Mouse (Mus musculus): ENCODE results near the gene Pde4d. TPM values are rescaled to one million over a fixed set of nuclear protein-coding genes. Genes with fewer than 3 reads are reported as not detected.

Gene Pde4d
- polyA plus RNA-seq, 1 experiment from 2014 or later = 3.4 TPM

- no peak for TF ChIP-seq CTCF (IDR thresholded peaks at IDR 0.05)
- DNase-seq (ENCODE audit: low read depth, low spot score) (no peak), ATAC-seq (no peak)
- CTCF ChIA-PET = interaction anchor here (1.2 kb wide), 2 partner anchors 12 to 23 kb away, joined by 3 to 4 read pairs; no protein-coding TSS in a partner anchor
- no peaks in the 10 kb centered on the region for H3K27me3 ChIP-seq
- in situ Hi-C loops (cut with MboI; ENCODE audit: low pct_unique_long_range_greater_than_20kb) = no loop called here
- POLR2A ChIA-PET = interaction anchor here (0.5 kb wide), 1 partner anchor 1990 kb away, joined by 4 read pairs; no protein-coding TSS in a partner anchor
Observed at GRCm38 (mm10) chr13:109827341-109827740, 1377.6 kb downstream of the Pde4d start.

GRCm38 (mm10) chr13:109827909-109828308 is 1378.2 kb downstream of the Pde4d start:
- DNase-seq (ENCODE audit: low read depth, low spot score) = no peak
- ChIA-PET CTCF (interaction anchor here (1.2 kb wide), 2 partner anchors 11 to 24 kb away, joined by 3 to 4 read pairs; no protein-coding TSS in a partner anchor), POLR2A (interaction anchor here (0.5 kb wide), 1 partner anchor 1991 kb away, joined by 4 read pairs; no protein-coding TSS in a partner anchor)
- no peak for TF ChIP-seq CTCF (IDR thresholded peaks at IDR 0.05)
- in situ Hi-C loops (cut with MboI; ENCODE audit: low pct_unique_long_range_greater_than_20kb) = no loop called here
- no peaks in the 10 kb centered on the region for H3K27me3 ChIP-seq
- no peak for ATAC-seq

- no peaks in the 10 kb centered on the region for H3K27me3 ChIP-seq
- in situ Hi-C loops (cut with MboI; ENCODE audit: low pct_unique_long_range_greater_than_20kb) = no loop called here
- ChIA-PET POLR2A (no interaction called here), CTCF (no interaction called here)
- TF ChIP-seq CTCF (IDR thresholded peaks at IDR 0.05) = no peak
- DNase-seq (ENCODE audit: low read depth, low spot score) (no peak), ATAC-seq (no peak)
Observed at GRCm38 (mm10) chr13:109829444-109829843, 1379.7 kb downstream of the Pde4d start.

GRCm38 (mm10) chr13:109834935-109835334 is 1385.2 kb downstream of the Pde4d start:
- in situ Hi-C loops (cut with MboI; ENCODE audit: low pct_unique_long_range_greater_than_20kb) = no loop called here
- ChIA-PET CTCF (no interaction called here), POLR2A (no interaction called here)
- no peaks in the 10 kb centered on the region for H3K27me3 ChIP-seq
- ATAC-seq (no peak), DNase-seq (ENCODE audit: low read depth, low spot score) (no peak)
- no peak for TF ChIP-seq CTCF (IDR thresholded peaks at IDR 0.05)

GRCm38 (mm10) chr13:109837453-109837852 is 1387.7 kb downstream of the Pde4d start:
- ATAC-seq (no peak), DNase-seq (ENCODE audit: low read depth, low spot score) (no peak)
- ChIA-PET CTCF (no interaction called here), POLR2A (interaction anchor here (0.6 kb wide), 1 partner anchor 48 kb away, joined by 3 read pairs; no protein-coding TSS in a partner anchor)
- no peaks in the 10 kb centered on the region for H3K27me3 ChIP-seq
- in situ Hi-C loops (cut with MboI; ENCODE audit: low pct_unique_long_range_greater_than_20kb) = no loop called here
- no peak for TF ChIP-seq CTCF (IDR thresholded peaks at IDR 0.05)

GRCm38 (mm10) chr13:109837921-109838320 is 1388.2 kb downstream of the Pde4d start:
- in situ Hi-C loops (cut with MboI; ENCODE audit: low pct_unique_long_range_greater_than_20kb) = no loop called here
- POLR2A ChIA-PET = interaction anchor here (0.6 to 0.7 kb wide), 2 partner anchors 23 to 48 kb away, joined by 3 read pairs; no protein-coding TSS in a partner anchor
- TF ChIP-seq CTCF (IDR thresholded peaks at IDR 0.05) = no peak
- DNase-seq (ENCODE audit: low read depth, low spot score) (no peak), ATAC-seq (no peak)
- CTCF ChIA-PET = interaction anchor here (1.2 to 1.4 kb wide), 2 partner anchors 10 to 69 kb away, joined by 4 read pairs; no protein-coding TSS in a partner anchor
- no peaks in the 10 kb centered on the region for H3K27me3 ChIP-seq

GRCm38 (mm10) chr13:109840251-109840650 is 1390.5 kb downstream of the Pde4d start:
- no peak for TF ChIP-seq CTCF (IDR thresholded peaks at IDR 0.05)
- POLR2A ChIA-PET = no interaction called here
- CTCF ChIA-PET = no interaction called here
- in situ Hi-C loops (cut with MboI; ENCODE audit: low pct_unique_long_range_greater_than_20kb) = loop anchor here (5.0 kb wide), 1 partner anchor 37 kb away; no protein-coding TSS in a partner anchor
- no peaks in the 10 kb centered on the region for H3K27me3 ChIP-seq
- DNase-seq (ENCODE audit: low read depth, low spot score) (no peak), ATAC-seq (no peak)

GRCm38 (mm10) chr13:109841140-109841822 is 1391.5 kb downstream of the Pde4d start:
- no peak for TF ChIP-seq CTCF (IDR thresholded peaks at IDR 0.05)
- H3K27me3 ChIP-seq = no peaks in the 10 kb centered on the region
- no peak for DNase-seq (ENCODE audit: low read depth, low spot score)
- in situ Hi-C loops (cut with MboI; ENCODE audit: low pct_unique_long_range_greater_than_20kb) = loop anchor here (5.0 kb wide), 1 partner anchor 36 kb away; no protein-coding TSS in a partner anchor
- ChIA-PET POLR2A (interaction anchor here (0.7 kb wide), 2 partner anchors 34 to 53 kb away, joined by 3 read pairs; no protein-coding TSS in a partner anchor), CTCF (no interaction called here)
- no peak for ATAC-seq

- ATAC-seq (no peak), DNase-seq (ENCODE audit: low read depth, low spot score) (no peak)
- CTCF ChIA-PET = interaction anchor here (1.6 kb wide), 1 partner anchor 9 kb away, joined by 4 read pairs; no protein-coding TSS in a partner anchor
- H3K27me3 ChIP-seq = no peaks in the 10 kb centered on the region
- no peak for TF ChIP-seq CTCF (IDR thresholded peaks at IDR 0.05)
- in situ Hi-C loops (cut with MboI; ENCODE audit: low pct_unique_long_range_greater_than_20kb) = loop anchor here (5.0 kb wide), 1 partner anchor 34 kb away; no protein-coding TSS in a partner anchor
- POLR2A ChIA-PET = no interaction called here
Observed at GRCm38 (mm10) chr13:109842982-109843381, 1393.2 kb downstream of the Pde4d start.

GRCm38 (mm10) chr13:109844828-109845227 is 1395.1 kb downstream of the Pde4d start:
- ATAC-seq (no peak), DNase-seq (ENCODE audit: low read depth, low spot score) (no peak)
- in situ Hi-C loops (cut with MboI; ENCODE audit: low pct_unique_long_range_greater_than_20kb) = loop anchor here (5.0 kb wide), 1 partner anchor 32 kb away; no protein-coding TSS in a partner anchor
- ChIA-PET POLR2A (no interaction called here), CTCF (interaction anchor here (0.8 to 1.4 kb wide), 4 partner anchors 8 to 68 kb away, joined by 3 to 4 read pairs (median 3); no protein-coding TSS in a partner anchor)
- no peaks in the 10 kb centered on the region for H3K27me3 ChIP-seq
- TF ChIP-seq CTCF (IDR thresholded peaks at IDR 0.05) = no peak

- ChIA-PET POLR2A (interaction anchor here (1.0 kb wide), 1 partner anchor 13 kb away, joined by 3 read pairs; no protein-coding TSS in a partner anchor), CTCF (interaction anchor here (1.0 kb wide), 1 partner anchor 12 kb away, joined by 3 read pairs; no protein-coding TSS in a partner anchor)
- in situ Hi-C loops (cut with MboI; ENCODE audit: low pct_unique_long_range_greater_than_20kb) = no loop called here
- DNase-seq (ENCODE audit: low read depth, low spot score) (no peak), ATAC-seq (no peak)
- H3K27me3 ChIP-seq = no peaks in the 10 kb centered on the region
- no peak for TF ChIP-seq CTCF (IDR thresholded peaks at IDR 0.05)
Observed at GRCm38 (mm10) chr13:109863826-109864225, 1414.1 kb downstream of the Pde4d start.

Data from Patski (cell line).